Mouse (Mus musculus): Measurements from ENCODE around the gene Atp2b2.

DNA sequence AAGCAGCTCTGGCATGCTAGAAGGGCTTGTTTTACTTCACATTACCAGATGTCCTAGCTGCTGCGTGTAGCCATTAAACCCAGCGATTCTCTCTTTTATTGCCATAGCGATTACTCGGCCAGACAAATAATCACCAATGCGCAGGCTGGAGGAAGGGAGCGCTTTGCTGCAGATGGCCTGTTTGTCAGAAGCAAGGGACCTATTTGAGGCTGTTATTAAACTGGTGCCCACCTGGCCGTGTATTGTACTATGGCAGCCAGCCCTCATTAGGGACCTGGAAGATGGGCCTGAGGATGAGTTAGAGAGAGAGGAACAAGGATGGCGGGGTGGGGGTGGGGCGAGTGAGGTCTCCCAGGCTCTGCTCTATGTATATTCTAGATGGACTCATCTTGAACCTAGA is 243.1 kb downstream of the Atp2b2 start:
- TF ChIP-seq POLR2A (IDR thresholded peaks at IDR 0.05; ENCODE audit: low read depth, low read length) (no peak), CTCF (IDR thresholded peaks at IDR 0.05; ENCODE audit: extremely low read depth, insufficient read depth, insufficient read length, insufficient replicate concordance) (no peak)
